Mouse (Mus musculus): Measurements from ENCODE around the gene Kcnd3. TPM values are rescaled to one million over a fixed set of nuclear protein-coding genes. Genes with fewer than 3 reads are reported as not detected.

Kcnd3 gene
- polyA plus RNA-seq, 1 experiment from 2014 or later = 1.2 TPM

DNA sequence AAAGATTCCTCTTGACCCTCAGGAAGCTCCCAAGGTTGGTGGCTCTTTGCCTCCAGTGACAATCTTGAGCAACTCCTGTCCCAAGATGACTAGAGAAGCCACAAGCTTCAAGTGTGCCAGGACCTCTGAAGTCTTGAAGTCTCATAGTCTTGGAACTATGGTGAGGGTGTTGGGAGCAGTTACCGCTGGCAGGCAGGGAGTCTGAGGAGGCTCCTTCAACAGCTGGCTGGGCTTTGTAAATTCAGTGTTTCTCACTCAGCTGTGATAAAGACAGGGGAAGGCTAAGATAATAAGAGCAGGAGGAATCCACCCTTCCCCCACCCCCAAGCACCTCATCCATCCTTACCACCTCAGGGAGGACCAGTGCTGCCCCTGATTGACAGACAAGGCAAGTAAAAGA, 92.0 kb downstream of the Kcnd3 start:
- Histone ChIP-seq H3K4me1 (peaks cover 17% of the 10 kb centered on the region), H3K27me3 (ENCODE audit: low read depth, poor library complexity, severe bottlenecking) (peaks cover 16% of the 10 kb centered on the region; the same call in 1 of the 2 replicates), H3K27ac (replicated peaks) (no peak overlapping the region), H3K4me3 (no peak overlapping the region), H3K36me3 (no peaks in the 10 kb centered on the region), H3K9me3 (replicated peaks) (no peaks in the 10 kb centered on the region)
- DNase-seq (ENCODE audit: low spot score) = no peak
- WGBS = 78% methylated on average over 1 of the region's 1 CpGs

DNA sequence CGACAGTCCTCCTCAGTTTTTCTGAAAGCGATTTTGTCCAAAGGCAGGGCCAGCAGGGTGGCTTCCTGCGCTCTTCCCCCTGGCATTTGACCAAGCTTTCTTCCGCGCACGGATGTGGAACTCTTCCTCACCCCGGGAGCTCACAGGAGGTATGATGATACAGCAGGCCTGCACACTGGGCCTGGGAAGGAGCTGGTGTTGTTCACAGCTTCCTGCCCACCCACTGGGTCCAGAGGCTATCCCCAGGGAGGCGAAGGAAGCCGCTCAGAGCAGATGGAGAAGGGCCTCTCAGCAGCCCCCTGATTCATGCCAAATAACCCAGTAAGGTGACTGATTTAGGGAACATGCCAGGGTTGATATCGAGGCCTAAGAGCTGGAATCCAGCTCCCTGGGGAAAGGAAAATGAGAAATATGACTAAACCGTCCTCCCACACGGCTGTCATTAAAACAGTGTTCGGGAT, 94.5 kb downstream of the Kcnd3 start:
- Histone ChIP-seq H3K27me3 (ENCODE audit: low read depth, poor library complexity, severe bottlenecking) (peaks cover 16% of the 10 kb centered on the region; the same call in 1 of the 2 replicates), H3K9me3 (replicated peaks) (no peaks in the 10 kb centered on the region), H3K4me1 (peaks cover 12% of the 10 kb centered on the region), H3K4me3 (no peak overlapping the region), H3K36me3 (no peaks in the 10 kb centered on the region), H3K27ac (replicated peaks) (peak overlapping the region; percentile 33; the same call in 1 of the 2 replicates)
- DNase-seq (ENCODE audit: low spot score) = no peak
- 50% methylated on average over 13 of the region's 13 CpGs for WGBS

DNA sequence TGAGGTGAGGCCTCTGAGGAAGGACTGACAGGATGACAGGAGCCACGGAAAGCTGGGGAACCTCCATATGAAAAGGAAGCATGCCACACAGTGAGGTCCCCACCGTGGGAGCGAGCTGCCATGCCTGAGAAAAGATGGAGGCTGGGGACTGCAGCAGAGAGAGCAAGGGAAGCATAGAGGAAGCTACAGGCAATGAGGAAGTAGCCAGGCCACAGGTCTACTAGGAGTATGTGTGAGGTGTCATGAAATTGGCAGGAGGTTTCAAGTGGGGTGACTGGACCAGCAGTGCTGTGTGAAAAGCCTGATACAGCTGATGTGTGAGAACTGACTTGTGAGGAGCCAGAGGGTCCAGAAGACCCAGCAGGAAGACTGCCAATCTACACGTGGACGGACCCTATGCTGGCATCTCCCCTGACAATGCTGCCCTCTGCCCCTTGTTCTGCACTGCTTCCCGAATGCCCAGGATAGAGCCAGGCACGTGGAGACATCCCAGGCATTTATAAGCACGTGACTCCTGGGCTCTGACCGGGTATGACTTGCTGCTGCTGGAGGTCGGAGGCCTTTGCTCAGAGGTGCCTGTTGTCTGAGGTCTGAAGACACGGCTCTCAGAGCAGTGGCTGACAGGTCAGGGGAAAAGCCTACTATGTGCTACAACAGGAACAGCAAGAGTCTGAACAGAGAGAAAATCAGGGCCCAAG, 96.1 kb downstream of the Kcnd3 start:
- H3K27ac ChIP-seq (replicated peaks) = no peak overlapping the region
- H3K27me3 ChIP-seq (ENCODE audit: low read depth, poor library complexity, severe bottlenecking) = peaks cover 16% of the 10 kb centered on the region; the same call in 1 of the 2 replicates
- no peak for DNase-seq (ENCODE audit: low spot score)
- no peak overlapping the region for H3K4me3 ChIP-seq
- H3K4me1 ChIP-seq = peaks cover 13% of the 10 kb centered on the region
- no peaks in the 10 kb centered on the region for H3K36me3 ChIP-seq
- no peaks in the 10 kb centered on the region for H3K9me3 ChIP-seq (replicated peaks)
- 84% methylated on average over 11 of the region's 11 CpGs for WGBS

DNA sequence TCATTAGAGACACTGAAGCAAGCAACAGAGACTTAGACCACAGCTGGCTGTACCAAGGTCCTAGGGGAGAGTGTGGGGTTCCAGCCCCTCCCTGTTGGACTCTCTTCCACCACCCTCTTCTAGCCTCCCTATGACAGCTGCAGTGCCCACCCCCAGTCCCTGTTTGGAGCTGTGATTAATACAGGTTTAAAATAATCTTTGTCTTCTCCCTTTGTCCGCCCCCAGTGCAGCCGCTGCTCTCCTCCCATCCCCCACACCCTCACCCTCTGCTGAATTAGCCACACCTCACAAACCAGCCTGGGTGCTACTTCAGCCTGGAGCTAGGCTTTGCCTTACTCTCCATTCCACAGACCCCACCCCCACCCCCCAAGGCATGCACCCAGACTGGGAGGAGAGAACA, 107.3 kb downstream of the Kcnd3 start:
- no peaks in the 10 kb centered on the region; the same call in 1 of the 2 replicates for H3K27me3 ChIP-seq (ENCODE audit: low read depth, poor library complexity, severe bottlenecking)
- 36% methylated on average over 2 of the region's 2 CpGs for WGBS

GRCm38 (mm10) chr3:105566973-105567372, 114.8 kb downstream of the Kcnd3 start:
- H3K36me3 ChIP-seq = no peaks in the 10 kb centered on the region
- DNase-seq (ENCODE audit: low spot score) = no peak
- H3K4me3 ChIP-seq = no peak overlapping the region
- peaks cover 42% of the 10 kb centered on the region for H3K4me1 ChIP-seq
- H3K9me3 ChIP-seq (replicated peaks) = no peaks in the 10 kb centered on the region
- H3K27ac ChIP-seq (replicated peaks) = no peak overlapping the region
- 81% methylated on average over 8 of the region's 8 CpGs for WGBS
- peaks cover 19% of the 10 kb centered on the region for H3K27me3 ChIP-seq (ENCODE audit: low read depth, poor library complexity, severe bottlenecking)

More for the DNA sequence above, 107.3 kb downstream of the Kcnd3 start:
- H3K27ac ChIP-seq (replicated peaks) = peak overlapping the region; percentile 73
- no peaks in the 10 kb centered on the region for H3K9me3 ChIP-seq (replicated peaks)
- peaks cover 19% of the 10 kb centered on the region for H3K4me1 ChIP-seq
- DNase-seq (ENCODE audit: low spot score) = no peak
- no peak overlapping the region for H3K4me3 ChIP-seq
- no peaks in the 10 kb centered on the region for H3K36me3 ChIP-seq

DNA sequence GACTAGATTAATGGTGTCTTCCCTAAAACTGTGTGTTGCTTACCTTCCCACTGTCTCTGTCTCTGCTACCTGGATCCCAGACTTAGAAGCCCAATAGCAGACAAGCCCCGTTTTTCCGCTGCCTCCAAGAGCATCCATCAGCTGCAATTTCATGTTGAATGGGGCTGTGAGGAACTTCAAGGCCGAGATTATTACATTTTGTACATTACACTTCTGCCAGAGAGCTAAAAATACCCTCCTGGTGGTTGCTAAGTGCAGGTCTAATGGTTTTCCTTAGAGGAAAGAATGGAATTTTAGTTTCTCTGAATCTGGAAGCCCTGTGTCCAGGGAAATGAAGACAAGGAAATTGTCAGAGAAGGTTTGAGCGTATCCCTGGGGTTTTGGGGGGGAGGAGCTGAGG, 115.3 kb downstream of the Kcnd3 start:
- Histone ChIP-seq H3K4me1 (peaks cover 42% of the 10 kb centered on the region), H3K27me3 (ENCODE audit: low read depth, poor library complexity, severe bottlenecking) (peaks cover 24% of the 10 kb centered on the region), H3K27ac (replicated peaks) (no peak overlapping the region), H3K36me3 (no peaks in the 10 kb centered on the region), H3K4me3 (no peak overlapping the region), H3K9me3 (replicated peaks) (no peaks in the 10 kb centered on the region)
- WGBS = 77% methylated on average over 4 of the region's 4 CpGs
- no peak for DNase-seq (ENCODE audit: low spot score)

DNA sequence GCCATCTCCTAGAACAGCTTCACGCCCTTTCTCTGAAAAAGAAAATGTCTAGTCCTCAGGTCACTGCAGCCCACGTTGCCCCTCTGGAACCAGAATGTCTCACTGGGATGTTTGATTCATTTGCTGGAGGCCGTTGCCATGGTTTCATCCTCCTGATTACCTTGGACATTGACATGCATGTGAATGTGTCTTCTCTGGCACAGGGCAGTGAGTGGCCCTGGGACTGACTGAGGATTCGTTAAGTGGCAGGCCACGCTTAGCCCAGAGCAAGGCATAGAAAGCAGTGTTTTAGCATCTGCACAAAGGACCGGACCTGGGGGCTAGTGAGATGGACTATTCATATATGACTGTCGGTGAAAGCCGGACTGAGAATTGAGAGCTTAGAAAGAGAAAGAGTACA, 116.3 kb downstream of the Kcnd3 start:
- peaks cover 34% of the 10 kb centered on the region for H3K27me3 ChIP-seq (ENCODE audit: low read depth, poor library complexity, severe bottlenecking)
- WGBS = 85% methylated on average over 8 of the region's 8 CpGs

GRCm38 (mm10) chr3:105568851-105569250, 116.7 kb downstream of the Kcnd3 start:
- DNase-seq (ENCODE audit: low spot score) = no peak
- WGBS = 74% methylated on average over 9 of the region's 9 CpGs
- H3K36me3 ChIP-seq = no peaks in the 10 kb centered on the region
- peaks cover 38% of the 10 kb centered on the region for H3K27me3 ChIP-seq (ENCODE audit: low read depth, poor library complexity, severe bottlenecking)
- H3K9me3 ChIP-seq (replicated peaks) = no peaks in the 10 kb centered on the region
- peaks cover 42% of the 10 kb centered on the region for H3K4me1 ChIP-seq
- H3K4me3 ChIP-seq = no peak overlapping the region
- no peak overlapping the region for H3K27ac ChIP-seq (replicated peaks)

More for the DNA sequence above, 116.3 kb downstream of the Kcnd3 start:
- Histone ChIP-seq H3K27ac (replicated peaks) (no peak overlapping the region), H3K4me1 (peaks cover 42% of the 10 kb centered on the region), H3K9me3 (replicated peaks) (no peaks in the 10 kb centered on the region), H3K36me3 (no peaks in the 10 kb centered on the region), H3K4me3 (no peak overlapping the region)
- DNase-seq (ENCODE audit: low spot score) = peak; percentile 22

- Histone ChIP-seq H3K36me3 (no peaks in the 10 kb centered on the region), H3K27me3 (ENCODE audit: low read depth, poor library complexity, severe bottlenecking) (peaks cover 42% of the 10 kb centered on the region), H3K4me3 (no peak overlapping the region), H3K9me3 (replicated peaks) (no peaks in the 10 kb centered on the region), H3K27ac (replicated peaks) (no peak overlapping the region), H3K4me1 (peaks cover 42% of the 10 kb centered on the region)
- DNase-seq (ENCODE audit: low spot score) = no peak
- 59% methylated on average over 6 of the region's 6 CpGs for WGBS
Observed at GRCm38 (mm10) chr3:105569310-105569752, 117.2 kb downstream of the Kcnd3 start.

DNA sequence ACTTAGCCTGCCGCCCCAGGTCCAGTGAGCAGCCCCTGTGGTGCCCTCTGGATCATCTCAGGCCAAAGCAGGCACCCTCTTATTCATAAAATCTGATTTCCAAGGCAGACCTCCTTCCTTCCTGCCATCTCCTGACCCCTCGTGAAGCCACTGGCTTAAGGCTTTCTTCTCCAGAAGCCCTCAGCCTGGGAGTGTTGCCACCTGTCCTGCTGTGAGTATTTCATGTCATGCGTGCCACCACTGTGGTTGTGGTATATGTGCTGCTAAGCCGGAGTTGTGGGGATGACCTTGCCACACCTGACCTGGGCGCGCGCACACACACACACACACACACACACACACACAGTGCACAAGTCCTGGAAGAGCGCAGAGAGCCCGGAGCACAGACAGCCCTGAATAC, 117.8 kb downstream of the Kcnd3 start:
- no peak overlapping the region; the same call in 1 of the 2 replicates for H3K27ac ChIP-seq (replicated peaks)
- WGBS = 85% methylated on average over 9 of the region's 9 CpGs
- H3K36me3 ChIP-seq = no peaks in the 10 kb centered on the region
- peaks cover 42% of the 10 kb centered on the region for H3K4me1 ChIP-seq
- peaks cover 47% of the 10 kb centered on the region for H3K27me3 ChIP-seq (ENCODE audit: low read depth, poor library complexity, severe bottlenecking)
- H3K4me3 ChIP-seq = no peak overlapping the region
- H3K9me3 ChIP-seq (replicated peaks) = no peaks in the 10 kb centered on the region
- DNase-seq (ENCODE audit: low spot score) = no peak

- no peak overlapping the region for H3K27ac ChIP-seq (replicated peaks)
- H3K4me3 ChIP-seq = no peak overlapping the region
- H3K9me3 ChIP-seq (replicated peaks) = no peaks in the 10 kb centered on the region
- no peak for DNase-seq (ENCODE audit: low spot score)
- H3K36me3 ChIP-seq = no peaks in the 10 kb centered on the region
- whole genome bisulfite sequencing = 44% methylated on average over 3 of the region's 3 CpGs
- H3K27me3 ChIP-seq (ENCODE audit: low read depth, poor library complexity, severe bottlenecking) = peaks cover 53% of the 10 kb centered on the region
- peaks cover 42% of the 10 kb centered on the region for H3K4me1 ChIP-seq
Observed at GRCm38 (mm10) chr3:105570818-105571217, 118.7 kb downstream of the Kcnd3 start.

DNA sequence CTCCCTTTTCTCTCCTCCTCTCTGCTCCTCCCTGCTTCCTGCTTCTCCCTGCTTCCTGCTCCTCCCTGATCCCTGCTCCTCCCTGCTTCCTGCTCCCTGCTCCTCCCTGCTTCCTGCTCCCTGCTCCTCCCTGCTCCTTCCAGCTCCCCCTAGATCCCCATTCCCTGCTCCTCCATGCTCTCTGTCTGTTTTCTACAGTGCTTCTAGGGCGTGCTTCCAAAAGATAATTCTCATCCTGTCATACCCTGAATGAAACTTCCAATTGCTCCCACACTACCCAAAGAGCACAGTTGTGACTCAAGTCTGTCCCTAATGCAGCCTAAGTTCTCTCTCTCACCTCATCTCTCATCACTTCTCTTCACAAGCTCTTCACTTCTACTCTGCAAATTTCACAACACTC, 119.8 kb downstream of the Kcnd3 start:
- Histone ChIP-seq H3K27ac (replicated peaks) (no peak overlapping the region), H3K4me3 (no peak overlapping the region), H3K9me3 (replicated peaks) (no peaks in the 10 kb centered on the region), H3K4me1 (peaks cover 41% of the 10 kb centered on the region), H3K36me3 (no peaks in the 10 kb centered on the region), H3K27me3 (ENCODE audit: low read depth, poor library complexity, severe bottlenecking) (peaks cover 53% of the 10 kb centered on the region)
- no peak for DNase-seq (ENCODE audit: low spot score)
- WGBS = 74% methylated on average over 1 of the region's 1 CpGs

GRCm38 (mm10) chr3:105573156-105573555, 121.0 kb downstream of the Kcnd3 start:
- Histone ChIP-seq H3K27me3 (ENCODE audit: low read depth, poor library complexity, severe bottlenecking) (peaks cover 53% of the 10 kb centered on the region), H3K4me3 (no peak overlapping the region), H3K9me3 (replicated peaks) (no peaks in the 10 kb centered on the region), H3K4me1 (peaks cover 31% of the 10 kb centered on the region), H3K27ac (replicated peaks) (no peak overlapping the region), H3K36me3 (no peaks in the 10 kb centered on the region)
- WGBS = 83% methylated on average over 2 of the region's 2 CpGs
- DNase-seq (ENCODE audit: low spot score) = no peak

All from midbrain, embryonic 10.5 days (tissue).